Mouse (Mus musculus): ENCODE data around the gene Tyrobp. TPM values are rescaled to one million over a fixed set of nuclear protein-coding genes. Genes with fewer than 3 reads are reported as not detected.

Gene Tyrobp
- 156 and 182 TPM in 2 replicates for polyA plus RNA-seq (2012; rRNA removed)

DNA sequence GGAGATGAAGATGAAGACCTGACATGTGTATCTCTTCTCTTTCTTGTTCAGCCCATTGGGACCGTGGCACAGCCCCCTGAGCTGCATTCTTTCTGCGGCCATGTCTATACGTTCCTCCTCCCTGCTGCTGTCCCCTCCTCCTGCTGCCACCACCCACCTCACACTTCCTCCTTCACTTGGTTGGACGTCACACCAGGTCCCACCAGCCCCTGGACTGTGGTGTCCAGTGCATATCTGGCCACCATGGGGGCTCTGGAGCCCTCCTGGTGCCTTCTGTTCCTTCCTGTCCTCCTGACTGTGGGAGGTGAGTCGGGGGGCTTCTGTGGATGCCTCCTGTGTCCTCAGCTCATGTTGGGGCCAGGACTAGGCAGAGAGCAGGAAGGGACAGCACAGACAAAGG is at the start of gene Tyrobp:
Gene Tyrobp, plus strand, starts transcription at position 165 of the 400 bp plus-strand sequence.
- no peak for DNase-seq (ENCODE audit: low read depth)

DNA sequence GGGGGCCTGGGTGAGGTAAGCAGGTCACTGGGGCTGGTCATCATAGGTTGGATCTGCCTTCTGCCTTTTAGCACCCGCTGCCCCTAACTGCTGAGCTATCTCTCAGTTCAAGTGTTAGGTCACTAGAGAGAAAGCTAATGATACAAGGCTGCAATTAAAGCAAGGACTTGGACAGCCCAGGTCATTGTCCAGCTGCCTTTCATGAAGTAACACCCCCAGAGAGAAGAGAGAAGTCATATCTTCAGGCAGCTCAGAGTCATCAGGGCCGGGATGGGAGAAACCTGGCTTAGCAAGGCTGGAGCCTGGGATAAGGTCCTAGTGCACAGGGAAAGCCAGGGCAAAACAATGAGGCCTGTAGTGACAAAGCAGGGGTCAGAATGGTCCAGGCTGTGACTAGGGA is 46.1 kb upstream of the Tyrobp start:
- DNase-seq (ENCODE audit: low read depth), result no peak

DNA sequence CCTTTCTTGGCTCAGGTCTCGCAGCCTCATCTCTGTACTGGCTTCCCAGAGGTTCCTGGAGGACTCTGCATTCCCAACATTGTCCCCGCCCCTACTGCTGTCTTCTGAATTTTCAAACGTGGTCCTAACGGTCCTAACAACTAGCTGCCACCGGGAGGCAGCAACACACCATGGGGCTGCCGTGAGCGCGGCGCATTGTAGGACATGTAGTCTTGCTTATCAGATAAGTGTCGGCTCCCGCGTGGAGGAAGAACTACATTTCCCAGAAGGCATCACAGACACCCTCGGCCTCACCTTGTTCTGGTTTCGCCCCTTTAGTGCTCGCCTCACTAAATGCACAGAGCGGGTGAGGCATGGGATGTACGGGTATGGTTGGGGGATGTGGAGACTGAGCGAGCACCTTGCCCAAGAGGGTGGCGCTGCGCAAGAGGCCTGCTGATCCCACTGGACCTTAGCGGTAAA is 40.0 kb upstream of the Tyrobp start:
- peak; percentile 79 for DNase-seq (ENCODE audit: low read depth)

DNA sequence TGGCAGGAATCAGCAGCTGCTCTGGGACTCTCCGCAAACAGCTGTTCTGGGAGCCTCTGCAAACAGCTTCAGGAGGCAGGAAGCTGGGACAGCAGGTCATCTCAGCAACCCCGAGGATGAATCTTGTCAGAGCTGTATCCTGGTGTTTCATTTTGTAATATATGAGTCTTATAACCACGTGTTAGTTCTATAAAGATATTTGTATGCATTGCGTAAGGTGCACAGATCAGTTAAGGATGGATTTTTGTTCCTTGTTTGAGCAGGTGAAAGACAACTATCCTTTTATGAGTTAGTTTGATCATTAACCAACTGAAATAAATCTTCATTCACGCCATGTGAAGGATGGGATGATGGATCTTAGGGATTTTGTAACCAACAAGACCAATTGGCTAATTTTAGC is 33.5 kb upstream of the Tyrobp start:
- peak; percentile 10 for DNase-seq (ENCODE audit: low read depth)

DNA sequence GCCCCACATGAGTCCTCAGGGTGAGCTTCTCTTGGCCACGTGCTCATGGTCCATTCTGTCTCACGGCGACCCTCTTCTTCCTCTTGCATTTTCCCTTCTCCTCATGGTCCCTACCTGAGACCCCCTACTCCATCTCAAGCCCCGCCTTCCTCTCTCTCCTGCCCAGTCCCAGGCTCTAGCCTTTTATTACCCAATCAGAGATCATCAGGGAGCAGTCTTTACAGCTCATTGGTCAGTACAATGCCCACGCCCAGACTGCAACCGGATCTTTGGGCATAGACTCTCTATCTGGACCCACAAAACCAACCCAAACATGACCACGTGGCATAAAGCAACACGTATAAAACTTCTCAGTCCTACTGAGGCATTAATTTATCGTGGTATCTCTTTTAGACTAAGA is 29.5 kb upstream of the Tyrobp start:
- DNase-seq (ENCODE audit: low read depth), result no peak

DNA sequence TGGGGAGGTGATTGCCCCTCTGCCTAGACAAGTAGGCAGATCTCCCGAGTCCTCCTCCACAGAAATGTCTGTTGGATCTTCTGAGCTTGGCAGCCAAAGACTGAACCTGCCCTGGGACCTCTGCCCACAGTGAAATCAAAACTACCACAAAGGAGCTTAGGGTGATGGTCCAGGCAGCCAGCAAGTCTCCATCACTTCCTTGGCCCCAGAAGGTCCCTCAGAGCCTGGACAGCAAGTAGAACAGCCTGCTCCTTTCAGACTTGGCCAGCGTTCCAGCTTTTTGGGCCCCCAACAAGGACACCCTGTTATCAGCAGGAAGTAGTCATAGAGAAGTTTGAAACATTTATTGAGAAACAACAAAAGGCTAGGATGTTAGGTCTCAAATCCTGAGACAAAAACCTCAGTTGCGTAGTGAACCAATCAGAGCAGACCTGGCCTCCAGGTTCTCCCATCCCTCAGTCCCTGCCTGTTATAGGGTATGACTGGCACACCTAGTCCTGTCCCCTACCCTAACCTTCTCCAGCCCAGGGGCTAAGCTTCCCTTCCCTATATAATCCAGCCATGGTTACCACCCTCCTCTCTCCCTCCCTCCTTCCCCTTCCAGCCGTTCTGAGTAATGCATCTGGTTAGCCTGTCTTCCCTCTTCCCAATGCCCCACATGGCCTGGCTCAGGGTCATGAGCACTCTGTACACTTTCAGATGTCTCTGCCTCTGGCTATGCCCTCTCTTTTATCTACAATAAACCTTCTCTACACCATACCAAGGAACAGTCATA is 20.6 kb upstream of the Tyrobp start:
- no peak for DNase-seq (ENCODE audit: low read depth)

DNA sequence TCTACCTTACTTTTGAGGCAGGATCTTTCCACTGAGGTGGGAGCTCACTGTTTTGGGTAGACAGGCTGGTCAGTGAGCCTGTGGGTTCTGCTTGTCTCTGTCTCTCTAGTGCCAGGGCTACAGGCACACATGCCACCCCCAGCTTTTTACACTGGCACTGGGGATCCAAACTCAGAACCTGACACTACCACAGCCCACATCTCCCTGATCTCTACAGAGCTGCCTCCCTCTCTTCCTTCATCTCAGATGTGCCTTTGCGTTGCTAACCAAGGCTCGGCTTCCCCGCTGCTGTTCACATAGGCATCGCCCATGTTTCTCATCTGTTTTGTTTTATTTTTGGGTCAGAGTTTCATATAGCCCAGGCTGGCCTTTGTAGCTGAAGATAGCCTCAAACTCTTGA is 19.9 kb upstream of the Tyrobp start:
- DNase-seq (ENCODE audit: low read depth), result no peak

DNA sequence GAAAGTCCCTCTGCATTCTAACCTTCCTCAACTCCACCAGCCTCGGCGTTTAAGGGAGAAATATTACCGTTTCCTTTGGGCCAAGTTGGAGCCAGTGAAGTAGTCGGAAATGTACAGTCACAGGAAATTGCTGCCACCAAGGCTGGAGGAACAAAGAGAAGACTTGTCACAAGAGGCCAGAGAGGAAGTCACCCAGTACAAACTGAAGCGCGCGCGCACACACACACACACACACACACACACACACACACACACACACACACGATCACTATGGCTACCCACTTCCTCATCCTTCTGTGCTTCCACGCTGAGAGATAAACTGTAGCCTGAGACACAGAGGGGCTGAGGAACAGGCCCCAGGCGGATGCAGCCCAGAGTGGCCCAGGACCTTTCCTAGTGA is 19.2 kb upstream of the Tyrobp start:
- DNase-seq (ENCODE audit: low read depth), result no peak

DNA sequence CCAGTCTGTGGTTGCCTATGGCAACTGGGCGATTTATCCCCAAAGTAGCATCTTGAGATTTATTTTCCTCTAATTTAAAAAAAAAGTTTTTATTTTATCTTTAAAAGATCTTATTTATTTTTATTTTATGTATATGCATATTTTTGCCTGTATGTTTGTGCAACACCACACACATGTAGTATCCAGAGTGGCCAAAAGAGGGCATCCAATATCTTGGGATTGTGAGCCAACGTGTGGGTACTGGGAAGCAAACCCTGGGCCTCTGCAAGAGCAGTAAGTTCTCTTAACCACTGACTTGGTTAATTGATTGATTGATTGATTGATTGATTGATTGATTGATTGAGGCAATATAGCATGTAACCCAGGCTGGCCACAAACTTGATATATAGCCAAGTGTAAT is 18.7 kb upstream of the Tyrobp start:
- DNase-seq (ENCODE audit: low read depth), result no peak

DNA sequence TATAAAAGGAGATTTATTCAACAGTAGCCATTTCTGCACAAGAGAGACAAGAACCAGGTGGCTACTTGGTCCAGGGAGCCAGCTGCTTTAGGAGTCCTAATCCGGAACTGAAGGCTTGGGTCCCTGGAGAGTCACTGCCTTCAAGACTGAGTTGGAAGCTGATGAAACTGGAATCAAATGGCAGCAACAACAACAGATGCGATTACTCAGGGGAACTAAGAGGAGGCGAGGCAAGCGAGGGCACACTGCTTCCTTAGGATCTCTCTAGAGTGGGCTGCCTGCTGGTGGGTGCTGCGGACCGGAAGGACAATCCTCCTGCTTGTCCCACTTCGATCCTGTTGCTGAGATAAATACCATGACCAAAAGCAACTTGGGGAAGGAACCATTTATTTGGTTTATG is 13.9 kb upstream of the Tyrobp start:
- DNase-seq (ENCODE audit: low read depth), result no peak

DNA sequence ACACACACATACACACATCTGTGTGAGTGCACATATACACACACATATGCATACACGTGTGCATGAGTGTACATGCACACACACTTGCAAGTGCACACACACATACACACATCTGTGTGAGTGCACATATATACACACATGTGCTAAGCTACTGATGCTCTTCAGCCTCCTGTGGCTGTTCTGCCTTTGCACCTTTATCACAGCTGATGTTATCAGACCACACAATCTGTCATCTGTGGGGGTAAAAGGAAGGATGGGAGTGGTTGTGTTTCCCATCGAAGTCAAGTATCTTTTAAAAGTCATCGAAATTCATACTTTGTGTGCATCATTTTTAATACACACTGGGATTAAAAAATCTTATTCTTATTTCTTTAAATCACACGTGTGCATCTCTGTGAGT is 11.2 kb upstream of the Tyrobp start:
- DNase-seq (ENCODE audit: low read depth), result no peak

DNA sequence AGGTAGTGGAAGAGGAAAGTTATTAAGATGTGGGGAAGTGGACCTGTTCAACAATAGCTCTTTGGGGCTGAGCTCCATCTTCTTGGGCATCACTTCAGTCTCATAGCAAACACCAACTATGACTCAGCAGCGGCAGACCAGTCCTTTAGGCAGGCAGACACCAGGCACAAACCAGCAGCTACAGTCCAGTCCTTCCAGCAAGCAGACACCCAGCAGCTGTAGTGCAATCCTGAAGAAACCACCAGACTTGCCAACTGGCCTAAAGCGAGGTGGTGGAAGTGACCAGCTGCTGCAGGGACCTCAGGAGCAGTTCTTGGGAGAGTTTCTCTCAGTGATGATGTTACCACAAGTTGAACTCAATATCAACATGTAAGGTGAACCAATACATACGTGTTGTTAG is 4.9 kb upstream of the Tyrobp start:
- DNase-seq (ENCODE audit: low read depth), result no peak

DNA sequence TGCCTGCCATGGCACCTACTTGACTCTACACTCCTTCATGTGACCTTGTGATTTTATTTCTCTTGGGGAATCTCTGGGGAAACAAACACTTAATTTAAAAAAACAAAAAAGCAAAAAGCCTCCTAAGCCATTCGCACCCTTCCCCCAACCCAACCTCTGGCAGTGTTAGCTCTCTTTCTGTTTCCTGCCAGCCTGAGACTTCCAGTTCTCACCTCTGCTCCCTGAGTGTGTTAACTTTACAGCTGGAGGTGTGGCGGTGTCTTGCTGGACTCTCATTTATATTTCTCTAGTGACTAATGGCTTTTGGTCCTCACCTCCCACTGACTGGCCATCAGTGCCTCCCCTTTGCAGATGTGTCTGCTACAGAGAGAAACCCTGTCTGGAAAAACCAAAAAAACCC is 3.8 kb upstream of the Tyrobp start:
- DNase-seq (ENCODE audit: low read depth), result no peak

DNA sequence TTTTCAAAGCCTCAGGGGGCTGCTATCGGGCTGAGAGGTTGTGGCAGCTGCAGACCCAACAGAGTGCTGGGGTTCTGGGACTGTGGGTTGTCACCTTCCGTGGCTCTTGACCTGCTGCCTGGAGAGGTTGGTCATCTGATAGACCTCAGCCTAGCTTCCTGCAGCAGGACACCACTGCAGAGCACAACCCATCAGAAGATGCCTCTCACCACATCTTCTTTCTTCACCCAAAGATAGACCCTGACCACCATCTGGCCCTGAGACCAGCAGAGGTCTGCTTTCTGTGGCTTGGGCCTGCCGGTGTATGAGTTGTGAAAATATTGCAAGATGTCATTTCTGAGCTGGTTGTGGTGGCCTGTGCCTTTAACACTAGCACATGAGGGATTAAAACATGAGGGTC is 2.5 kb upstream of the Tyrobp start:
- DNase-seq (ENCODE audit: low read depth), result no peak

DNA sequence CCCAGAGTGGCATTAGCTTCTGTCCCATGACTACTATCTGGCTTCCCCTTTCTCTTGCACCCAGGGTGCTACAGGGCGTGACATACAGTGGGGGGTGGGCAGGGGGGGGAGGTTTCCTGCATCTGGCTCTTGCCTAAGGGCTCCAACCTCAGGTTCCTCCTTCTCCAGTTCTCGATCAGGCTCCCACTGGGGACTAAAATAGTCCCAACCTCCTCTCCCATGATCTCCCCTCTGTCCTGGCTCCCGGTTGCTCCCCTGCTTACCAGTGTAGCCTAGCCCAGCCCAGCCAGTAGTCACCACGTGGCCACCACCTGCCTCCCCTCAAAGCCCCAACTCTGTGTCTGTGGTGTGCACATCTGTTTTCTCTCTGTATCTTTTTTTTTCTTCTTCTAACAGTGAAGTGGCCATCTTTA is 819 bp upstream of the Tyrobp start:
- DNase-seq (ENCODE audit: low read depth), result no peak

DNA sequence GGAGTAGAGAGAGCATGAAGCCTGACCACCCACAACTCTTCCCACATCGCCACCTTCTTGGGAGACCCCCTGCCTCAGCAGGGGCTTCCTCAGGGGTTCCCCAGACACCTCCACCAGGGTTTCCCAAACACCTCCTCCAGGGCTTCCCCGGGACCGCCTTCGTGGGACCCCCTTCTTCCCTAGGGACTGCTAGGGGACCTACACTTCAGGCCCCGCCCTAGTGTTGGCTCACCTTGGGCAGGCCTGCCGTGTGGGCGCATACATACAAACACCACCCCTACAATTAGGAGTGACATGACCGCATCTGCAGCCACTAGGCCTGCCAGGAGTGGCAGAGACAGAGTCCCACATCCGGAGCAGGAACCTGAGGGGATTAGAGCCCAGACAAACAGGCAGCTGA is 4.3 kb downstream of the Tyrobp start:
- no peak for DNase-seq (ENCODE audit: low read depth)

DNA sequence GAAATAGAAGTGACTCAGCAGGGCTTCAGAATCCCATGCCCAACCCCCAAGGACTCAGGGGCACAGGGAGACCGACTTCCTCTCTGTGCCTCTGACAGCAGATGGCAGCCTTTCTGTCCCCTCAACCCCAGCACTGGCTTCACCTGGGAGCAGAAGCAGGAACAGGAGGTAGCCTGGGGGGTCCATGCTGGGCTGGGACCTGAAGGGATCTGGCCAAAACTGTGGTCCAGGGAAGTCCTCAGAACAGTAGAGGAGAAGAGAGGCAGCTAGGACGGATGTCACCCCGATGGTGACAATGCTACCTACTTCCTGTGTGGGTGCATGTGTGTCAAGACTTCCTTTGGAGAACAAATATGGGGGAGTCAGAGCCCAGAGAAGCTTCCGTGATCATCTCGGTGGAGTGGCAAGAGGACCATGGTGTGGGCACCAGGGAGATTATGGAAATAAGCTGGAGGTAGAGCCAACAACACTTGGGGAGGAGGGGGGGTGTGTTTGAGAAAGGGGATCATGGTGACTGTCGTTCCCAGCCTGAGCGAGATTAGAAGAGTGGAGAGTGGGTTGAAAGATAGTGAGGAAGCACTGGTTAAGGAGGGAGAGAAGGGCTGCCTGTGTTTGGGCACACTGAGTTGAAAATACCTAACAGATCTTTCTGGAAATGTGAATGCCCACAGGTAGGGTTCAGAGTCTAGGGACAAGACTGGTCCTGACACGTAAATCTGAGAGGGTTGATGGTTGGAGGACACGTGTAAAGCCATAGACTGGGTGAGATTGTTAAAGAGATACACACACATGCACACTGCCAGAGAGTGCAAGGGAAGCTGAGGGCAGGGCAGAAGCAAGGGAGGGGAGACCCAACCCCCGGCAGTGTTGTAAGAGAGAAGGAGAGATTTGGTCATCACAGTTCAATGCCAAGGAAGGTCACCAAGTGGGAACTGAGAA is 6.3 kb downstream of the Tyrobp start, which contains the start of gene Hcst:
Gene Hcst, minus strand, starts transcription at position 294 of the 939 bp plus-strand sequence.
- DNase-seq (ENCODE audit: low read depth), result no peak

DNA sequence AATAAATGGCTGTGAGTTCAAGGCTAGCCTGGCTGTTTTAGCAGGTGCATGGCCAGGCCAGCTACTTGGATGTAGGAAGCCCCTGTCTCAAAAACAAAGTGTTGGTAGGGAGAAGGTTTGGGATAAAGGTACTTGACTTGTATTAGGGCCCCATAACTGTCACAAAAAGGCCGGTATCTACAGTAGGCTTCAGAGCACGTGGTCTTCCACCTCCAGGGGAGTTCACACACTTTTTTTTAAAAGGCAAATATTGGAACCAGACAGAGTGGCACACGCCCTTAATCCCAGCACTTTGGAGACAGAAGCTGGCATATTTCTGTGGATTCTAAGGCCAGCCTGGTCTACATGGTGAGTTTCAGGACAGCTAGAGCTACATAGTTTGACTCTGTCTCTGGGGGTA is 7.1 kb downstream of the Tyrobp start:
- DNase-seq (ENCODE audit: low read depth), result no peak

DNA sequence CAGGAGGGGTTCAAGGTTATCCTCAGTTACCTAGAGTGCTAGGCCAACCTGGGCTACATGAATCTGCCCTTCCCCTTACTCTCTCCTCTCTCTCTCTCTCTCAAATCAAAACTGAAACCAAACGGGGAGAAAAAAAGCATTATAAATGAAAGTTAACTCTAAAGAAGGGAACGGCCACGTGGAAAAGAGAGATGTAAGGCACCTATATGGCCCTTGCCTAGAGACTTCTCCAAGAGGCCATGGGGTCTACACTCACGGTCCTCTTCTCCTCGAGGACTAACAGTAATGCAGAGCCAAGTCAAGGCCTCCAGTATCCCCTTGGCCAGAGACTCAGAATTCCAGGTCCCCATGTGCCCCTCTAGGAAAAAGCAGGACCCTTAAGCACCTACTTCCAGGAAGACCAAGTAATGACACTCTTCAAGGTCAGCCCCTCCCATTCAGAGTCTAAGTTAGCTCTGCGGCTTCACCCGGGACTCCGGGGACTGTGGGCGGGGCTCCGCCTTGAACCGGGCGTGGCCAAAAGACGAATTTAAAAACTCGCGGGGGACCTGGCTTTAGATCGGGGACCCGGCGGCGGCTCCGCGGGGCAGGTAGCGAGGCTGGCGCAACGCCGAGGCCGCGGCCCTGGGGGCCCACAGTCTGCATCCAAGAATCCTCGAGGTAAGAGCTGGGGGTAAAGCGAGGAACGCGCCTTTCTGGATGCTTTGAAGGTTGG is 7.8 kb downstream of the Tyrobp start, which contains the start of gene Nfkbid:
Gene Nfkbid, plus strand, starts transcription at position 558 of the 715 bp plus-strand sequence.
- DNase-seq (ENCODE audit: low read depth), result no peak

DNA sequence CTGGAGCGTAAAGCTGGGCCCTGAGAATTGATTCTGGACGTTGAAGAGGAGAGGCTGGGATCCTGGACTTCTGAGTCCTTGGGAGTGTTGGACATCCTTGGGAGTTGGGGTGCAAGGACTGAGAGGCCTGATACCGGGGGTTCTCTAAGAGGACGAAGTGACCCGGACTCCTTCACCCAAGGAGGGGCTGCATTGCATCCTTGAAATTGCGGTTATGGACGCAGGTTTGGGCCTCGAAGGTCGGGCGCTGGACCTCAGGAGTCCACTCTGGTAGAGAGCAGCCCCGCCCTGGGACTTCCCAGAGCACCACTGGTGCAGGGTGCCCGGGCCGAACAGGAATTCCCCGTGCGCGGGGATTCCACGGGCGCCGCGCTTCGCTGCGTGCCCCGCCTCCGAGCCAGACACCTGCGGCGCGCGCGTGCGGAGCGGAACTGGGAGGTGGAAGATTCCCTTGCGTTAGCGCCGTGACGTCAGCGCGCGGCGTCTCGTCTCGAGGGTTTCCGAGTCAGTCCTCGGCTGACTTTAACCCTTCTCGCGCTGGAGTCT is 8.4 kb downstream of the Tyrobp start:
- DNase-seq (ENCODE audit: low read depth), result no peak

DNA sequence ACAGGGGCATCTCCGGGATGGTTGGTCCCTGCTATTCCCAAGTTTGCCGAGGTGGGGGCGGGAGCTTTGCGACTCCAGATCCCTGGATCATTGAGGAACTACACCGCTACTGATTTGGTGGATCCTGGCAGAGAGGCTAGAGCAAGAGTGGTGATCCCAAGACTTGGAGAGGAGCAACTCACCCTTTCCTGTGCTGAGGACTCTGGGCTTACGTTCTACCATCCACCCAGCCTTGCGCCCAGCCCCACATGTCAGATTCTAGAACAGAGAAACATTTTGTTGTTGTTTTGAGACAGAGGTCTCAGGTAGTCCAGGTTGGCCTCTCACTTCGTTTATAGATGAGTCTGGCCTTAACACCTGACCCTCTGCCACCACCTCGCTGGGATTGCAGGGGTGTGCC is 9.0 kb downstream of the Tyrobp start:
- no peak for DNase-seq (ENCODE audit: low read depth)

Measured in gonadal fat pad, adult 2 months (tissue).